Mouse (Mus musculus) heart, postnatal 36 days (tissue): ENCODE measurements around the gene Dock8. TPM values are rescaled to one million over a fixed set of nuclear protein-coding genes. Genes with fewer than 3 reads are reported as not detected.

ENCODE experiments used
- DNase-seq, 2 experiments: peaks; one replicate each; pipeline ENCODE4 v3.0.0; 2021 to 2022
- intact Hi-C: fragments of 180-260 bp; cut with DNase I; formaldehyde crosslinking; loops from one replicate; pipeline ENCODE4 v1.15.1; 2025
- total RNA-seq, 2 experiments: library from RNA; stranded (reverse); gene quantifications; 2 replicates each; pipeline ENCODE4 v1.2.3; 2021

Gene Dock8
- total RNA-seq, 2 experiments from 2014 or later: 17.5 to 27.3 TPM

GRCm38 (mm10) chr19:25107417-25107816 lies 108.1 kb downstream of the Dock8 start:
- DNase-seq: no peak
- intact Hi-C loops: loop anchor here (5.0 kb wide), 2 partner anchors 145 to 345 kb away; partner anchors contain the start of gene Cbwd1

- intact Hi-C loops: no loop called here
- no peak for DNase-seq
These were observed 112.4 kb downstream of the Dock8 start for GRCm38 (mm10) chr19:25111591-25112233.

GRCm38 (mm10) chr19:25116981-25117380 lies 117.6 kb downstream of the Dock8 start:
- no peak for DNase-seq
- intact Hi-C loops: no loop called here

DNA sequence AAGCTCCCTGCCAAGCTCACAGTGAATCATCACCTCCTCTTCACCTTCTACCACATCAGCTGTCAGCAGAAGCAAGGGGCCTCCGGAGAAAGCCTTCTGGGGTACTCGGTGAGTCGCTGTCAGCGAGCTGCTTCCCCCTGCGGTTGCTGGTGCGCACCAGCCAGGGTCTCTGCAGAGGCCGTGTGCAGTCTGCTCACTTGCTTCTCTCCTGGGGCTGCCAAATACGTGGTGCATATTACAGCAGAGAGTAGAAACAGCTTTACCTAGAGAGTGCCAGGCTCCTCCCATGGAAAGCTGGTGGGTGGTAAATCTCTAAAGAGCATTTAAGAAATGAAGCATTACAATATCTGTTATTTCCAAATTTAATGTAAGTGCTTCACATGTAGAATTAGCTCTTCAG lies 123.1 kb downstream of the Dock8 start:
- no peak for DNase-seq
- intact Hi-C loops: no loop called here

GRCm38 (mm10) chr19:25123031-25123430 lies 123.7 kb downstream of the Dock8 start:
- DNase-seq: peak; percentile 18 to 23
- intact Hi-C loops: no loop called here

DNA sequence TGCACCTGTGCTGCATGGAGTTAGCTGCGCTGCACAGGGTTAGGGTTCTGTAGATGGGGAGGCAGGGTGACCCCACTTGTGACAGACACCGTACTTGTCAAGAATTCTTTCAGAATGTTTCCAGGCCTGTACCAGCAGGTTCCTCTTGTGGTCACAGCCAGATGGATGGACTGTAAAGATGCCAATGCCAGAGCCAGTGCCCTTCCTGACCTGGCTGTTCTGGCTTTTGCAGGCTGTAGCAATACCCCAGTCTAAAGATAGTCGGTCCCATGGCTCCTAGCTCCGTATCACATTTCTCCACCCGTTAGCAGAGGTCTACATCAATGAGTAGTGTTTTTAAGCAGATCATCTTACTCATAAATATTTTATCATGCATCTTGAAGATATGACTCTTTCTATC lies 124.1 kb downstream of the Dock8 start:
- intact Hi-C loops: no loop called here
- DNase-seq: peak in 1 of 2 experiments; percentile 14

- intact Hi-C loops: loop anchor here (1.0 to 10.0 kb wide), 4 partner anchors 104 to 492 kb away; partner anchors contain the start of gene Kank1
- peak; percentile 31 to 33 for DNase-seq
These were observed 133.0 kb downstream of the Dock8 start for GRCm38 (mm10) chr19:25132322-25132721.

GRCm38 (mm10) chr19:25133959-25134358 lies 134.6 kb downstream of the Dock8 start:
- intact Hi-C loops: loop anchor here (2.0 to 10.0 kb wide), 2 partner anchors 317 to 491 kb away; no protein-coding TSS in a partner anchor
- no peak for DNase-seq

GRCm38 (mm10) chr19:25136171-25136570 lies 136.8 kb downstream of the Dock8 start:
- intact Hi-C loops: loop anchor here (10.0 kb wide), 1 partner anchor 489 kb away; no protein-coding TSS in a partner anchor
- no peak for DNase-seq

DNA sequence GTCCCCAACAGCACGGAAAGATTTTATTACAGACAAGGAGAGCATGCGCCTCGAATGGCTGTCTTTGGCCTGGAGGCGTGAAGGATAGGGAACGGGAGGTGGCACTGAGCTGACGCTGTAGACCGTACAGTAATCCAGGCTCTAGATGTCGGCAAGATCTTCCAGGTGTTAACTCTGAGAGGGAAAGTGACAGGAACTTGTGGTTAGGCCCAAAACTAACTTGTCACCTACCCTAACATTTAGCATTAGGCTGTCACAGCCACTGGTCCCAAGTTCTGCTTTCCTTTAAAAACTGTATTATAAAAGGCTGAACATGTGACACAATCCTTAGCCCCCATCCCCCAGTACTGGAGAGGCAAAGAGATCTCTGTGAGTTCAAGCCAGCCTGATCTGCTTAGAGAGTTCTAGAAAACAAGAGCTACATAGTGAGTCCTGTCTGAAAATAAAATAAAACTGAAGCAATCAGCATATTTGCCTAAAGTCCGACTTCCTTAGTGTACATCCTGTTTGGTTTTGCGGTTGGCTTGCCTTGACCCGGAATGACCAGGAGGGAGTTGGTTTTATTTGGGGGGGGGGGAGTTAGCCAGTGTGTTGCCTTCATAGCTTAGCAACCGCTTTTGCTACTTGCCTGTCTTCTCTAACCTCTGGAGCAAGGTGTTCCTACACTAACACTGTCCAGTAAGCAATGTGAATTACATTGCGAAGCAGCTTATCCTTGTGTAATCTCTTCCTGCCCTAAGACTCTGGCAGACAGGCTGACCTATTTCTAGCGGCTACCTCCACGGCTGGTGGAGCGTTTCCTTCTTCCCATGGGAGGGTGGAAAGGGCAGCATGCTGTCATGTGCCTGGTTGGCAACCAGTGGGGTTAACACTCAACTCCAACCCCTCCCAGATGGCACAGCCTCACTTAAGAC lies 138.8 kb downstream of the Dock8 start:
- peak in 1 of 2 experiments; percentile 27 for DNase-seq
- intact Hi-C loops: loop anchor here (10.0 kb wide), 1 partner anchor 487 kb away; no protein-coding TSS in a partner anchor

GRCm38 (mm10) chr19:25144110-25145028 lies 145.0 kb downstream of the Dock8 start:
- no peak for DNase-seq
- intact Hi-C loops: no loop called here

GRCm38 (mm10) chr19:25145116-25145515 lies 145.8 kb downstream of the Dock8 start:
- no peak for DNase-seq
- intact Hi-C loops: no loop called here

DNA sequence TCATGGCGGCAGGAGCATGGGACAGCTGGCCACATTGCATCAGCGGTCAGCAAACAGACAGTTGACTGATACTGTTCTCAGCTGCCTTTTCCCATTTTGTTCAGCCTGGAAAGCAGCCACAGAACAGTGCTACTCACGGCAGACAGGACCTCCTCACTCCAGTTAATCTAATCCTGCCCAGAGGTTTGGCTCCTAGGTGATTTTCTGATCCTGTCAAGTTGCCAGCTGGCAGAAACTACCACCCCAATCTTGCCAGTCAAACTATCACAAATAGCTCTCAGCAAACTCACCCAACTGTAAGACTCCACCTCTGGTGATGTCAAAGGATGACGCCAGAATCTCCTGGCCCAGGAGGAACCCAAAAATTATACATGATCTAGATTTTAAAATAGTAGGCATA lies 146.8 kb downstream of the Dock8 start:
- intact Hi-C loops: no loop called here
- DNase-seq: no peak

- DNase-seq: no peak
- intact Hi-C loops: no loop called here
These were observed 150.5 kb downstream of the Dock8 start for GRCm38 (mm10) chr19:25149788-25150187.

GRCm38 (mm10) chr19:25154506-25155178 lies 155.3 kb downstream of the Dock8 start:
- intact Hi-C loops: no loop called here
- DNase-seq: no peak

DNA sequence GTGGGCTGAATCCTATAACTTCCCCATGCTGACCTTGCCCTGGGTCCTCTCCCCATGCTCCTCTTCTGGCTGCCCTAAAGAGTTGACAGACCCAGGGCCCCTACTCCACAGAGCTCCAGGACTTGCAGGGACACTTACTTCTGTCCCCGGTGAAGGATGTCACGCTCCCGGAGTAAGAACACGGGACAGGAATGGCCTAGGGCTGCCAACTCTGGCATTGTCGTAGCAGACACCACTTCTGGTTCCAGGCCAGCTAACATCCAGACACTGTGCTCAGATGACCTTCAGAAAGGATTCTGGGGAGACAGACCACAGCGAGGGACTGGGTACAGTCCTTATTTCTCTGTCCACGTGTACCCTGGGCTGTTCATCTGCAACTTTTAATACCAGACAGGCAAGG lies 155.9 kb downstream of the Dock8 start:
- peak in 1 of 2 experiments; percentile 23 for DNase-seq
- intact Hi-C loops: no loop called here

- DNase-seq: peak; percentile 13 to 24
- intact Hi-C loops: no loop called here
These were observed 156.4 kb downstream of the Dock8 start for GRCm38 (mm10) chr19:25155709-25156108.

DNA sequence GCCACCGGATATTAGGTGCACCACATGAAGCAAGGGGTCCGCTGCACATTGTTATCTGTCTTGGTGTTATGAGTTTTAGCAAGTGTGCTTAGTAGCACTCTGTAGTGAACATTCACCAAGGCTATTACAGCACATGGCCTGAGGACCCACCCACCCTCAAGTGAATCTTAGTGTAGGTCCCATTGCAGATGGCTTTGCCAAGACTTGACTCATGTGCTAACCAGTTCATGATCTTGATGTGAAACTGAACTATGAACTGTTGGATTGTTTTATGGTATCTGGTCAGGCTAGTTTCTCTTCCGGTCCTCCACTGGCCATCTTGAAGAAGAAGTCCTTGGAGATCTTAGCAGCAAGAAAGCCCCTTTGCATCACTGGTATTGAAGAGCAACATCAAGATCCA lies 162.9 kb downstream of the Dock8 start:
- intact Hi-C loops: no loop called here
- no peak for DNase-seq

DNA sequence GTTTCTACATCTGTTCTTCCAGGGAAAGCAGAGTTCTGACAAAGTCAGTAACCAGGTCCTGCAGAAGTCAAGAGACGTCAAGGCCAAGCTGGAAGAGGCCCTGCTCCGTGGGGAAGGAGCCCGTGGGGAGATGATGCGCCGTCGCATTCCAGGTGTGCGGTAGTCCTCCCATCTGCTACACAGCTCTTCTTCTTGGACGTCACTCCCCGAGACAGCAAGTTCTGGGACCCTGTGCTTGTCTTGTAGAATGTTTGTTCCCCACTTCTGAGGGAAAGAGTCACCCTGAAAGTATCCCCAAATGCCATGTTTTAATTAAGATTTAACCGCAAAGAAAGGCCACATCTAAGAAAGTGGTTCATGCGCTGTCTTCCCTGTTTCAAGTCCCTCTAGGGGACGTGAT lies 164.1 kb downstream of the Dock8 start:
- intact Hi-C loops: no loop called here
- DNase-seq: no peak

DNA sequence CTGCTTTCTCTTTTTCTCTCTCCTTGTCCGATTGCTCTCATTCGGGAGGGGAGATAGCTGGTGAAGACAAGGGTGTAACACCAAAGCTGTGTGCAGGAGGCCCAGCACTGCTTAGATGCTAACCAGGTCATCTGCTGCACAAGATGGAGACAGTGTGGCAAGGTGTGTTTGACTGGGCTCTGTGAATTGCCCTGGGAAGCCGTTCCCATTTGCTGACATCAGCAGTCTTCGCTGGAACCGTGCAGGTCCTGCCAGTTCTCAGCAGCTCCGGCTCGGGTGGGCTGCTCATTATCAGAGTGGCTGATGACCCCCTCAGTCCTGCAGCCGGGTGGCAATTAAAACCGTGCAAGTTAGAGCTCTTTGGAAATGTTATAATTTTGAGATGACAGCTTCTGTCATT lies 167.1 kb downstream of the Dock8 start:
- intact Hi-C loops: no loop called here

More for the DNA sequence above, 167.1 kb downstream of the Dock8 start:
- DNase-seq: no peak
